Mouse (Mus musculus) common myeloid progenitor, adult 5-6 weeks (primary cell): Measurements from ENCODE around the gene Dusp23. TPM values are rescaled to one million over a fixed set of nuclear protein-coding genes. Genes with fewer than 3 reads are reported as not detected.
A peak's percentile ranks its signal among the peaks of the same experiment; 100 is the strongest.

Source experiments
- ATAC-seq: replicated peaks from 2 replicates; pipeline ENCODE4 v1.8.0; 2016; ENCODE audit warnings: low read depth, mild to moderate bottlenecking, moderate TSS enrichment, inconsistent platforms; ENCODE audit not compliant: poor library complexity, severe bottlenecking
- total RNA-seq: library from RNA; stranded (forward); fragments of 200-1000, 187-1606 nt; gene quantifications from 2 replicates; pipeline ENCODE4 v1.2.3, GENCODE M21; 2017

The Dusp23 gene
- total RNA-seq, 1 experiment from 2014 or later = 2.6 TPM

- ATAC-seq = no peak
Measured at GRCm38 (mm10) chr1:172626306-172626705, 6.5 kb downstream of the Dusp23 start.

- no peak for ATAC-seq
Measured at GRCm38 (mm10) chr1:172624081-172624480, 8.7 kb downstream of the Dusp23 start.

GRCm38 (mm10) chr1:172623599-172623998 lies 9.2 kb downstream of the Dusp23 start:
- peak; percentile 53; the same call in 1 of the 2 replicates for ATAC-seq

GRCm38 (mm10) chr1:172619235-172619634 lies 13.5 kb downstream of the Dusp23 start:
- peak; percentile 92 for ATAC-seq

- no peak for ATAC-seq
Measured at GRCm38 (mm10) chr1:172618141-172618540, 14.6 kb downstream of the Dusp23 start.

- ATAC-seq = no peak
Measured at GRCm38 (mm10) chr1:172617365-172618076, 15.2 kb downstream of the Dusp23 start.

- no peak for ATAC-seq
Measured at GRCm38 (mm10) chr1:172616537-172617300, 16.0 kb downstream of the Dusp23 start.

GRCm38 (mm10) chr1:172615412-172615811 lies 17.4 kb downstream of the Dusp23 start:
- 0 out of 2 replicates have a peak, but pooled peaks have one; percentile 4 for ATAC-seq

- ATAC-seq = no peak
Measured at GRCm38 (mm10) chr1:172614654-172615053, 18.1 kb downstream of the Dusp23 start.

- peak; percentile 81 for ATAC-seq
Measured at GRCm38 (mm10) chr1:172612745-172613144, 20.0 kb downstream of the Dusp23 start.

GRCm38 (mm10) chr1:172611304-172611703 lies 21.5 kb downstream of the Dusp23 start:
- no peak for ATAC-seq

- ATAC-seq = no peak
Measured at GRCm38 (mm10) chr1:172602326-172602725, 30.4 kb downstream of the Dusp23 start, which contains the start of gene Fcrl6. TSS of gene Fcrl6 (minus strand) at chr1:172602551.

- ATAC-seq = peak; percentile 71
Measured at GRCm38 (mm10) chr1:172594495-172594894, 38.3 kb downstream of the Dusp23 start.

- ATAC-seq = peak; percentile 59
Measured at GRCm38 (mm10) chr1:172593956-172594355, 38.8 kb downstream of the Dusp23 start.

- no peak for ATAC-seq
Measured at GRCm38 (mm10) chr1:172593321-172593720, 39.4 kb downstream of the Dusp23 start.

- peak; percentile 48 for ATAC-seq
Measured at GRCm38 (mm10) chr1:172590385-172590784, 42.4 kb downstream of the Dusp23 start, which contains the start of gene Slamf8. TSS of gene Slamf8 (minus strand) at chr1:172590568.

- ATAC-seq = no peak
Measured at GRCm38 (mm10) chr1:172585612-172586567, 46.9 kb downstream of the Dusp23 start.

GRCm38 (mm10) chr1:172585026-172585425 lies 47.7 kb downstream of the Dusp23 start:
- no peak for ATAC-seq

GRCm38 (mm10) chr1:172584271-172584670 lies 48.5 kb downstream of the Dusp23 start:
- no peak for ATAC-seq

GRCm38 (mm10) chr1:172582436-172582835 lies 50.3 kb downstream of the Dusp23 start:
- ATAC-seq = no peak
